In the genomic region with DNA sequence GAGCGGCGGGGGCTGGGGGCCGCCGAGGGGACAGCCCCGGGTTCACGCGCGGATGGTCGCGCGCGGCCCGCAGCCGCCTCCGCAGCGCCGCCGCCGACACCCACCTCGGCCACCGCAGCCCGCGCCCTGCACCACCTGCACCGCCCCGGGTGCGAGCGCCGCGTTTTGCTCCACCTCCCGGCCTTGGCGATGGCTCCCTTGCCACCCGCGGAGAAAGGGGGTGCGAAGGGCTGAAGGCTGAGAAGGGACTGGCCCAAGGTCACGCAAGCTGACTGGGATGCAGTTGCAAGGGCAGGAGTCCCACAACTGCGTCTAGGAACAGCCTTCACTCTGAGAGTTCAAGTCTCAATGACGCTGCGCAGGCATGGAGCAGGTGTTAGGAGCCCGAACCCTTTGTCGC, we compare ENCODE assay signal across 8 mouse cellular contexts. TPM values are rescaled to one million over a fixed set of nuclear protein-coding genes. Genes with fewer than 3 reads are reported as not detected.
DNase-seq lines count a peak whose midpoint lies in the region; ATAC-seq and TF ChIP-seq lines count a peak whose summit lies in the region.

No protein-coding gene starts in this region.

- ATAC-seq in heart, embryonic 16.5 days (replicated peaks; ENCODE audit: extremely low read depth, insufficient read depth, low FRiP score), result peak; percentile 12

- peak overlapping the region; percentile 94 for H3K4me2 ChIP-seq in heart, embryonic 16.5 days (ENCODE audit: low read depth, low read length)

- H3K9me3 ChIP-seq in heart, embryonic 16.5 days (replicated peaks; ENCODE audit: control insufficient read depth, low read length), result no peaks in the 10 kb centered on the region

- H3K79me2 ChIP-seq in liver, adult 2 months (ENCODE audit: control insufficient read depth, insufficient read depth, low read length), result no peaks in the 10 kb centered on the region

- peak; percentile 34 for DNase-seq in cerebellum, adult 11-12 months
- no peak for DNase-seq in cerebellum, adult 8-10 months
- DNase-seq in right cerebral cortex, postnatal 14 days, result peak; percentile 31
- no peak for DNase-seq in right cerebral cortex, adult 2 months (ENCODE audit: low spot score in 2 of 2)
- no peak for DNase-seq in liver, adult 2 months (ENCODE audit: extremely low read depth, low read depth, low spot score)
- DNase-seq in ovary, postnatal 10 days (ENCODE audit: low spot score), result peak; percentile 22
- DNase-seq in urinary bladder, adult 2 months (ENCODE audit: low spot score), result no peak

- peaks cover 4% of the 10 kb centered on the region; the same call in 1 of the 2 replicates for H3K36me3 ChIP-seq in heart, embryonic 16.5 days (ENCODE audit: control insufficient read depth, insufficient read depth)
- H3K36me3 ChIP-seq in liver, adult 2 months (ENCODE audit: control insufficient read depth, insufficient read depth, low read length), result no peaks in the 10 kb centered on the region

- no peak for TF ChIP-seq CTCF in liver, adult 2 months (IDR thresholded peaks at IDR 0.05; ENCODE audit: low read depth, low read length)

- H3K4me3 ChIP-seq in heart, embryonic 16.5 days (ENCODE audit: low read length), result peak overlapping the region; percentile 64
- H3K4me3 ChIP-seq in liver, adult 2 months (ENCODE audit: insufficient read depth, low read depth, low read length), result peak overlapping the region; percentile 21; the same call in 1 of the 2 replicates

- H3K27me3 ChIP-seq in heart, embryonic 16.5 days (ENCODE audit: control insufficient read depth, insufficient read depth, low read length), result no peaks in the 10 kb centered on the region
- H3K27me3 ChIP-seq in liver, adult 2 months (ENCODE audit: control insufficient read depth, insufficient read depth, low read length), result peaks cover 6% of the 10 kb centered on the region; the same call in 1 of the 2 replicates

- no peak for TF ChIP-seq POLR2A in liver, adult 2 months (IDR thresholded peaks at IDR 0.05; ENCODE audit: extremely low read depth, insufficient read depth, low read length)

- WGBS in heart, embryonic 16.5 days, result 3% methylated on average over 21 of the region's 40 CpGs
- 8% methylated on average over 28 of the region's 40 CpGs for WGBS in liver, adult 2 months

- peak overlapping the region; percentile 91 for H3K27ac ChIP-seq in heart, embryonic 16.5 days (ENCODE audit: low read length)
- H3K27ac ChIP-seq in liver, adult 2 months (replicated peaks; ENCODE audit: insufficient read depth, low read depth, low read length), result no peak overlapping the region

- peak overlapping the region; percentile 83 for H3K9ac ChIP-seq in heart, embryonic 16.5 days (ENCODE audit: low read length)
- peak overlapping the region; percentile 3; the same call in 1 of the 2 replicates for H3K9ac ChIP-seq in liver, adult 2 months (ENCODE audit: low read depth, low read length)

- H3K4me1 ChIP-seq in heart, embryonic 16.5 days (ENCODE audit: control insufficient read depth, insufficient read depth, low read length), result peaks cover 28% of the 10 kb centered on the region
- 0 out of 2 replicates have a peak, but pooled peaks cover 2% of the 10 kb centered on the region for H3K4me1 ChIP-seq in liver, adult 2 months (ENCODE audit: control insufficient read depth, insufficient read depth, low read length)

RNA-seq across cellular contexts. Expression of gene Prdm11, which starts 30.9 kb away (rescaled TPM):
- 3.7 and 3.9 TPM in 2 replicates for polyA plus RNA-seq in heart, embryonic 16.5 days (2015; fragmentation: Nextera tagmentation; extraction: Ambion mirVana)
- total RNA-seq in liver, adult 2 months (2014; rRNA removed), result 0.46 and 0.54 TPM in 2 replicates
- polyA plus RNA-seq in liver, adult 2 months (2012; rRNA removed), result 0.45 and 0.73 TPM in 2 replicates
- polyA plus RNA-seq in urinary bladder, adult 2 months (2012; rRNA removed), result 4.6 and 5.8 TPM in 2 replicates

Comparison
In these comparisons a context has a peak if more than half of its experiments do, and no peak if none do; other contexts are left out.
1. DNase-seq: peak in cerebellum, adult 11-12 months (single experiment), right cerebral cortex, postnatal 14 days (single experiment) and ovary, postnatal 10 days (single experiment); none in cerebellum, adult 8-10 months (single experiment), right cerebral cortex, adult 2 months (0 of 2), liver, adult 2 months (single experiment) and urinary bladder, adult 2 months (single experiment).